Mouse (Mus musculus): ENCODE data around the gene Sparcl1. TPM values are rescaled to one million over a fixed set of nuclear protein-coding genes. Genes with fewer than 3 reads are reported as not detected.
A peak's percentile ranks its signal among the peaks of the same experiment; 100 is the strongest.

Sparcl1 gene
- polyA plus RNA-seq, 1 experiment, result 150 TPM

- TF ChIP-seq CTCF (IDR thresholded peaks at IDR 0.05; ENCODE audit: borderline replicate concordance, extremely low read depth, insufficient read depth, insufficient read length), result no peak
- 0 out of 2 replicates have a peak, but pooled peaks have one; percentile 13 for TF ChIP-seq POLR2A (IDR thresholded peaks at IDR 0.05; ENCODE audit: borderline replicate concordance, extremely low read depth, insufficient read depth, insufficient read length, poor library complexity, severe bottlenecking)
- DNase-seq (ENCODE audit: low read depth), result peak; percentile 56
Observed at GRCm38 (mm10) chr5:104109516-104109915, 4.0 kb downstream of the Sparcl1 start.

- TF ChIP-seq POLR2A (IDR thresholded peaks at IDR 0.05; ENCODE audit: borderline replicate concordance, extremely low read depth, insufficient read depth, insufficient read length, poor library complexity, severe bottlenecking), result no peak
- no peak for TF ChIP-seq CTCF (IDR thresholded peaks at IDR 0.05; ENCODE audit: borderline replicate concordance, extremely low read depth, insufficient read depth, insufficient read length)
Observed at GRCm38 (mm10) chr5:104108879-104109369, 4.6 kb downstream of the Sparcl1 start.

GRCm38 (mm10) chr5:104108127-104108875 is 5.2 kb downstream of the Sparcl1 start:
- TF ChIP-seq POLR2A (IDR thresholded peaks at IDR 0.05; ENCODE audit: borderline replicate concordance, extremely low read depth, insufficient read depth, insufficient read length, poor library complexity, severe bottlenecking), result no peak
- no peak for TF ChIP-seq CTCF (IDR thresholded peaks at IDR 0.05; ENCODE audit: borderline replicate concordance, extremely low read depth, insufficient read depth, insufficient read length)
- peak; percentile 76 for DNase-seq (ENCODE audit: low read depth)

More at GRCm38 (mm10) chr5:104108879-104109369, 4.6 kb downstream of the Sparcl1 start:
- DNase-seq (ENCODE audit: low read depth), result peak; percentile 90

- DNase-seq (ENCODE audit: low read depth), result no peak
- TF ChIP-seq CTCF (IDR thresholded peaks at IDR 0.05; ENCODE audit: borderline replicate concordance, extremely low read depth, insufficient read depth, insufficient read length) (no peak), POLR2A (IDR thresholded peaks at IDR 0.05; ENCODE audit: borderline replicate concordance, extremely low read depth, insufficient read depth, insufficient read length, poor library complexity, severe bottlenecking) (no peak)
Observed at GRCm38 (mm10) chr5:104104111-104104510, 9.4 kb downstream of the Sparcl1 start.

GRCm38 (mm10) chr5:104103171-104103570 is 10.4 kb downstream of the Sparcl1 start:
- TF ChIP-seq POLR2A (IDR thresholded peaks at IDR 0.05; ENCODE audit: borderline replicate concordance, extremely low read depth, insufficient read depth, insufficient read length, poor library complexity, severe bottlenecking), result no peak
- TF ChIP-seq CTCF (IDR thresholded peaks at IDR 0.05; ENCODE audit: borderline replicate concordance, extremely low read depth, insufficient read depth, insufficient read length), result no peak

GRCm38 (mm10) chr5:104101678-104102531 is 11.6 kb downstream of the Sparcl1 start:
- peak; percentile 64 for DNase-seq (ENCODE audit: low read depth)
- TF ChIP-seq CTCF (IDR thresholded peaks at IDR 0.05; ENCODE audit: borderline replicate concordance, extremely low read depth, insufficient read depth, insufficient read length) (no peak), POLR2A (IDR thresholded peaks at IDR 0.05; ENCODE audit: borderline replicate concordance, extremely low read depth, insufficient read depth, insufficient read length, poor library complexity, severe bottlenecking) (no peak)

More at GRCm38 (mm10) chr5:104103171-104103570, 10.4 kb downstream of the Sparcl1 start:
- DNase-seq (ENCODE audit: low read depth), result no peak

GRCm38 (mm10) chr5:104096078-104096938 is 17.2 kb downstream of the Sparcl1 start:
- no peak for DNase-seq (ENCODE audit: low read depth)
- TF ChIP-seq POLR2A (IDR thresholded peaks at IDR 0.05; ENCODE audit: borderline replicate concordance, extremely low read depth, insufficient read depth, insufficient read length, poor library complexity, severe bottlenecking) (no peak), CTCF (IDR thresholded peaks at IDR 0.05; ENCODE audit: borderline replicate concordance, extremely low read depth, insufficient read depth, insufficient read length) (no peak)

GRCm38 (mm10) chr5:104095416-104096077 is 18.0 kb downstream of the Sparcl1 start:
- TF ChIP-seq CTCF (IDR thresholded peaks at IDR 0.05; ENCODE audit: borderline replicate concordance, extremely low read depth, insufficient read depth, insufficient read length), result no peak
- no peak for TF ChIP-seq POLR2A (IDR thresholded peaks at IDR 0.05; ENCODE audit: borderline replicate concordance, extremely low read depth, insufficient read depth, insufficient read length, poor library complexity, severe bottlenecking)
- no peak for DNase-seq (ENCODE audit: low read depth)

GRCm38 (mm10) chr5:104089751-104090150 is 23.8 kb downstream of the Sparcl1 start:
- TF ChIP-seq POLR2A (IDR thresholded peaks at IDR 0.05; ENCODE audit: borderline replicate concordance, extremely low read depth, insufficient read depth, insufficient read length, poor library complexity, severe bottlenecking), result no peak
- no peak for TF ChIP-seq CTCF (IDR thresholded peaks at IDR 0.05; ENCODE audit: borderline replicate concordance, extremely low read depth, insufficient read depth, insufficient read length)
- peak; percentile 14 for DNase-seq (ENCODE audit: low read depth)

- DNase-seq (ENCODE audit: low read depth), result no peak
Observed at GRCm38 (mm10) chr5:104085366-104085765, 28.2 kb downstream of the Sparcl1 start.

More at GRCm38 (mm10) chr5:104085366-104085765, 28.2 kb downstream of the Sparcl1 start:
- no peak for TF ChIP-seq POLR2A (IDR thresholded peaks at IDR 0.05; ENCODE audit: borderline replicate concordance, extremely low read depth, insufficient read depth, insufficient read length, poor library complexity, severe bottlenecking)
- TF ChIP-seq CTCF (IDR thresholded peaks at IDR 0.05; ENCODE audit: borderline replicate concordance, extremely low read depth, insufficient read depth, insufficient read length), result no peak
